Mouse (Mus musculus) ES-E14 (cell line): ENCODE results near the gene Nxn.

Experiments used
- CHD2 ChIP-seq: IDR thresholded peaks from 2 replicates; pipeline ENCODE4 v1.6.1; 2014; ENCODE audit warnings: mild to moderate bottlenecking, low read depth, low read length, inconsistent platforms
- MAFK ChIP-seq: IDR thresholded peaks from 2 replicates; pipeline ENCODE4 v1.6.1; 2014; ENCODE audit warnings: mild to moderate bottlenecking, low read depth, low read length, inconsistent platforms; ENCODE audit not compliant: insufficient read depth
- ZC3H11A ChIP-seq: IDR thresholded peaks from 2 replicates; pipeline ENCODE4 v1.6.1; 2012; ENCODE audit warnings: low read depth, mild to moderate bottlenecking, inconsistent platforms, low read length, borderline replicate concordance
- ZNF384 ChIP-seq: IDR thresholded peaks from 2 replicates; pipeline ENCODE4 v1.6.1; 2012; ENCODE audit warnings: low read depth, low read length, inconsistent platforms

GRCm38 (mm10) chr11:76405113-76405512 is 6.2 kb upstream of the Nxn start:
- TF ChIP-seq ZC3H11A, result no peak
- TF ChIP-seq ZNF384, result no peak
- TF ChIP-seq CHD2, result no peak
- no peak for TF ChIP-seq MAFK
